In the genomic region with DNA sequence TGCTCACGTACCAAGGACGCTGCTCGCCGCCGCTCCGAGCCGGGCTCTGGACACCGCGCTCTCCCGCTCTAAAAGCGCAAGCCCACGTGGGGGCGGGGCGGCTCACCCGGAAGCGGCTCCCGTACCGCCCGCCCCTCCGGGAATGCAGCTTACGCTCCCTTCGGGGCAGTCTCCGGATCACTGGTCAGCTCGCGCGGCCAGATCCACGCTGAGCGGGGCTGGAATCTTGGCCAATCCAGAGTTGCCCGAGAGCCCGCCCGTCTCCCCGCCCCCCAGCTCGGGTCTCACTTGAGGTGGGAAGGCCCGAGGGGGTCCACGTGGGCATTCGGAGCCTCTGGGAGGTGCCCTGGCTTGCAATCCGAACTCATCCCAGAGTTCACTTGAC, we compare ENCODE assay signal across 8 mouse cellular contexts. TPM values are rescaled to one million over a fixed set of nuclear protein-coding genes. Genes with fewer than 3 reads are reported as not detected.
A peak's percentile ranks its signal among the peaks of the same experiment; 100 is the strongest.
DNase-seq lines count a peak whose midpoint lies in the region; ATAC-seq and TF ChIP-seq lines count a peak whose summit lies in the region.

A gene (minus strand): TSS at position 70 of the 385 bp plus-strand sequence.

- TF ChIP-seq CTCF in MEL (IDR thresholded peaks at IDR 0.05 in 2 of 3, conservative IDR thresholded peaks at IDR 0.05 in 1 of 3; ENCODE audit: control insufficient read depth in 1 of 3, insufficient read depth in 1 of 3, low read depth in 2 of 3, low read length in 3 of 3, poor library complexity in 1 of 3, severe bottlenecking in 1 of 3) = no peak
- no peak for TF ChIP-seq CTCF in lung, embryonic 14.5 days (IDR thresholded peaks at IDR 0.05; ENCODE audit: low read depth)

- no peaks in the 10 kb centered on the region for H3K27me3 ChIP-seq in MEL (ENCODE audit: control insufficient read depth in 1 of 2, insufficient read depth in 2 of 2, low read length in 2 of 2)
- no peaks in the 10 kb centered on the region for H3K27me3 ChIP-seq in forebrain, embryonic 15.5 days
- no peaks in the 10 kb centered on the region for H3K27me3 ChIP-seq in lung, embryonic 14.5 days (ENCODE audit: insufficient read depth, low read length)

- H3K27ac ChIP-seq in MEL (ENCODE audit: control insufficient read depth, low read depth, low read length) = peak within 1 kb of the TSS; percentile 80
- H3K27ac ChIP-seq in forebrain, embryonic 15.5 days (replicated peaks) = peak within 1 kb of the TSS; percentile 77
- peak within 1 kb of the TSS; percentile 92 for H3K27ac ChIP-seq in lung, embryonic 14.5 days (ENCODE audit: low read depth)

- H3K9me3 ChIP-seq in MEL (replicated peaks; ENCODE audit: insufficient read depth, low read length) = no peaks in the 10 kb centered on the region
- no peaks in the 10 kb centered on the region for H3K9me3 ChIP-seq in forebrain, embryonic 15.5 days
- H3K9me3 ChIP-seq in lung, embryonic 14.5 days (ENCODE audit: low read depth, low read length) = no peaks in the 10 kb centered on the region

- TF ChIP-seq EP300 in MEL (IDR thresholded peaks at IDR 0.05; ENCODE audit: low read depth in 1 of 2, low read length in 2 of 2) = no peak

- no peak for TF ChIP-seq RAD21 in MEL (IDR thresholded peaks at IDR 0.05; ENCODE audit: low read depth, low read length)

- intact Hi-C loops in heart, postnatal 14 days (cut with DNase I) = loop anchor here (2.0 to 5.0 kb wide), 2 partner anchors 17 to 113 kb away; a partner anchor contains a TSS

- peaks cover 43% of the 10 kb centered on the region for H3K79me2 ChIP-seq in MEL (ENCODE audit: control insufficient read depth, insufficient read depth, low read length, poor library complexity)

- peak; percentile 89 for ATAC-seq in forebrain, embryonic 15.5 days (replicated peaks)
- ATAC-seq in lung, embryonic 14.5 days (ENCODE audit: insufficient read depth) = peak; percentile 89
- ATAC-seq in neutrophil, adult 5-6 weeks (ENCODE audit: extremely low read depth, insufficient number of reproducible peaks, low FRiP score, poor library complexity, severe bottlenecking) = peak; percentile 23; the same call in 1 of the 2 replicates

- H3K36me3 ChIP-seq in MEL (ENCODE audit: control insufficient read depth in 1 of 2, insufficient read depth in 2 of 2, low read length in 2 of 2) = peaks cover 0 to 65% of the 10 kb centered on the region in 2 experiments; a peak in 2 of 4 replicates
- peaks cover 4% of the 10 kb centered on the region for H3K36me3 ChIP-seq in forebrain, embryonic 15.5 days
- peaks cover 12% of the 10 kb centered on the region; the same call in 1 of the 2 replicates for H3K36me3 ChIP-seq in lung, embryonic 14.5 days (ENCODE audit: insufficient read depth)

- peaks cover 51 to 61% of the 10 kb centered on the region in 2 experiments for H3K4me1 ChIP-seq in MEL (ENCODE audit: control insufficient read depth in 1 of 2, insufficient read depth in 2 of 2, low read length in 2 of 2)
- H3K4me1 ChIP-seq in forebrain, embryonic 15.5 days = peaks cover 31% of the 10 kb centered on the region
- peaks cover 32% of the 10 kb centered on the region for H3K4me1 ChIP-seq in lung, embryonic 14.5 days (ENCODE audit: insufficient read depth)

- H3K4me3 ChIP-seq in MEL (ENCODE audit: control insufficient read depth in 1 of 2, insufficient read depth in 1 of 2, low read depth in 2 of 2, low read length in 2 of 2) = peak within 1 kb of the TSS; percentile 74 to 83
- H3K4me3 ChIP-seq in forebrain, embryonic 15.5 days = peak within 1 kb of the TSS; percentile 90
- H3K4me3 ChIP-seq in lung, embryonic 14.5 days (ENCODE audit: low read depth, low read length) = peak within 1 kb of the TSS; percentile 72

- peak; percentile 97 for DNase-seq in MEL (ENCODE audit: low read depth, low spot score)
- peak; percentile 89 for DNase-seq in cerebellum, adult 11-12 months
- DNase-seq in heart, postnatal 14 days = peak; percentile 90 to 91
- peak; percentile 70 to 81 for DNase-seq in layer of hippocampus, adult 18-20 months (ENCODE audit: low spot score in 2 of 2)
- peak; percentile 95 for DNase-seq in lung, embryonic 14.5 days
- DNase-seq in testis, postnatal 14 days (ENCODE audit: low spot score) = peak; percentile 90

- under 1% methylated on average over 37 of the region's 37 CpGs for WGBS in forebrain, embryonic 15.5 days
- WGBS in lung, embryonic 14.5 days = 1% methylated on average over 37 of the region's 37 CpGs

- H3K4me2 ChIP-seq in forebrain, embryonic 15.5 days (replicated peaks) = peak within 1 kb of the TSS; percentile 68
- H3K4me2 ChIP-seq in lung, embryonic 14.5 days = peak within 1 kb of the TSS; percentile 81

- no peak for TF ChIP-seq POLR2A in MEL (IDR thresholded peaks at IDR 0.05; ENCODE audit: control insufficient read depth in 1 of 2, insufficient read depth in 1 of 2, low read depth in 1 of 2, low read length in 2 of 2, poor library complexity in 1 of 2)

- peak within 1 kb of the TSS; percentile 92 for H3K9ac ChIP-seq in MEL (ENCODE audit: control insufficient read depth, low read depth, low read length, poor library complexity, severe bottlenecking)
- H3K9ac ChIP-seq in forebrain, embryonic 15.5 days (replicated peaks) = peak within 1 kb of the TSS; percentile 71
- peak within 1 kb of the TSS; percentile 76 for H3K9ac ChIP-seq in lung, embryonic 14.5 days

TF ChIP-seq in MEL, 35 proteins besides CTCF, POLR2A, EP300 and RAD21:
- TF ChIP-seq ELF1 (IDR thresholded peaks at IDR 0.05; ENCODE audit: low read depth, low read length) (no peak), POLR2AphosphoS5 (IDR thresholded peaks at IDR 0.05; ENCODE audit: borderline replicate concordance, low read depth, low read length) (peak; percentile 31; the same call in 1 of the 2 replicates), TCF12 (IDR thresholded peaks at IDR 0.05; ENCODE audit: low read depth, low read length) (no peak), KAT2A (conservative IDR thresholded peaks at IDR 0.05; ENCODE audit: low read depth, low read length) (no peak), NELFE (IDR thresholded peaks at IDR 0.05; ENCODE audit: low read depth, low read length) (no peak)

RNA-seq across cellular contexts. Expression of the gene that starts here (rescaled TPM):
- total RNA-seq in MEL (2012; rRNA removed) = 199 and 213 TPM in 2 replicates
- 100 to 1,000 TPM in 1 of 2 experiments, not detected in 1; 386 TPM for polyA plus RNA-seq in MEL (2012; ENCODE audit: insufficient read depth in 1 of 2, insufficient read length in 2 of 2, low read depth in 1 of 2, low replicate concordance in 2 of 2, missing spikeins in 1 of 2)
- polyA plus RNA-seq in forebrain, embryonic 15.5 days (2015; fragmentation: Nextera tagmentation; extraction: Ambion mirVana) = 63.3 and 64.3 TPM in 2 replicates
- 10 to 100 TPM; 46.5 to 47.9 TPM for total RNA-seq in heart, postnatal 14 days (2021)
- 10 to 100 TPM; 31.5 to 33.7 TPM for total RNA-seq in layer of hippocampus, adult 18-20 months (2021)
- 103 and 110 TPM in 2 replicates for polyA plus RNA-seq in lung, embryonic 14.5 days (2014; fragmentation: Nextera tagmentation; extraction: Ambion mirVana)
- 6.8 and 7.1 TPM in 2 replicates for total RNA-seq in neutrophil, adult 5-6 weeks (2017)

Comparison
In these comparisons a context has a peak if more than half of its experiments do, and no peak if none do; other contexts are left out.
1. Peak in every context shown above with its lines: DNase-seq, ATAC-seq, H3K4me3 ChIP-seq and H3K27ac ChIP-seq.
2. ATAC-seq: peak in every context shown above with its lines; median percentile 89 in forebrain, embryonic 15.5 days; 89 in lung, embryonic 14.5 days; 23 in neutrophil, adult 5-6 weeks.